In the genomic region with DNA sequence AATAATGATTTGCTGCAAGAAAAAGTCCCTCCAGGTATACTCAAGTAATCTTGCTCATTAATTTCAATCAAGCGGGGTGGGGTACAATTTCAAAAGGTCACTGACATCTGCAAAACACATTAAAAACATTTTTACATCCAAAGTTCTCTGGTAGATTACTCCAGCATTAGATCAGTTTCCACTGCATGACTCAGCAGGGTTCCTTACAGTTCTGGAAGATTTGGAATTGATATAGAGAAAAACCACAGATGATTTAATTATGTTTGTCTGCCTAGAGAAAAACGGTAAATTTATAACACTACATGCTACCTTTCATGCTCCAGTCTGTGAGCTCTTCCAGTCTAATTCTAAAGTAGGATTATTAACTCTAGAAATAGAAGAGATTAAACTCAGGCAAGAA, we compare ENCODE assay signal across 23 mouse cellular contexts. TPM values are rescaled to one million over a fixed set of nuclear protein-coding genes. Genes with fewer than 3 reads are reported as not detected.
DNase-seq lines count a peak whose midpoint lies in the region; ATAC-seq and TF ChIP-seq lines count a peak whose summit lies in the region.
"Had no signal": no experiment of that assay in that cellular context is flagged by ENCODE, and none has a peak within 500 bp of the region (broad histone marks: within the 10 kb centered on the region; RNA-seq: fewer than 3 reads in every experiment).

No protein-coding gene starts in this region.

- H3K27me3 ChIP-seq in lung, postnatal 0 days (replicated peaks; ENCODE audit: insufficient read depth, low read length), result no peaks in the 10 kb centered on the region
- H3K27me3 ChIP-seq: forebrain, embryonic 12.5 days; limb, embryonic 15.5 days; midbrain, embryonic 15.5 days; neural tube, embryonic 13.5 days had no signal

- no peaks in the 10 kb centered on the region; the same call in 1 of the 2 replicates for H3K4me1 ChIP-seq in lung, postnatal 0 days (ENCODE audit: insufficient read depth, low read depth, low read length)
- H3K4me1 ChIP-seq: forebrain, embryonic 12.5 days; limb, embryonic 15.5 days; midbrain, embryonic 15.5 days; neural tube, embryonic 13.5 days had no signal

- no peaks in the 10 kb centered on the region for H3K9me3 ChIP-seq in lung, postnatal 0 days (ENCODE audit: low read length)
- H3K9me3 ChIP-seq: forebrain, embryonic 12.5 days; limb, embryonic 15.5 days; midbrain, embryonic 15.5 days; neural tube, embryonic 13.5 days had no signal

- no peak for ATAC-seq in lung, postnatal 0 days
- ATAC-seq: inflammation-experienced regulatory T-cells, adult 6 months; midbrain, embryonic 15.5 days had no signal

- no peak overlapping the region for H3K4me3 ChIP-seq in lung, postnatal 0 days (ENCODE audit: low read depth, low read length)
- H3K4me3 ChIP-seq: erythroblast, embryonic 14.5 days; forebrain, embryonic 12.5 days; left cerebral cortex, adult 2 months; limb, embryonic 15.5 days; midbrain, embryonic 15.5 days; neural tube, embryonic 13.5 days had no signal

- intact Hi-C loops in left cerebral cortex, postnatal 4 days (cut with DNase I), result no loop called here

- TF ChIP-seq EP300 in lung, postnatal 0 days (IDR thresholded peaks at IDR 0.05), result no peak

- no peak overlapping the region for H3K4me2 ChIP-seq in lung, postnatal 0 days (replicated peaks; ENCODE audit: low read depth, low read length)
- H3K4me2 ChIP-seq: forebrain, embryonic 12.5 days; hindbrain, embryonic 14.5 days; limb, embryonic 15.5 days; midbrain, embryonic 15.5 days; neural tube, embryonic 13.5 days had no signal

- DNase-seq in heart, adult 8-10 months (ENCODE audit: low spot score), result peak; percentile 10
- DNase-seq in heart, adult 18-20 months, result no peak
- peak; percentile 40 for DNase-seq in 3134 (ENCODE audit: extremely low read depth, insufficient read length, low spot score)
- DNase-seq in 3T3-L1 (ENCODE audit: low read depth, low spot score), result peak; percentile 69
- peak; percentile 54 for DNase-seq in NIH3T3 (ENCODE audit: low read depth)
- DNase-seq in urinary bladder, postnatal 14 days (ENCODE audit: low spot score), result no peak
- no peak for DNase-seq in lung, postnatal 0 days (ENCODE audit: low spot score)
- no peak for DNase-seq in left cerebral cortex, postnatal 4 days
- DNase-seq: adrenal gland, postnatal 10 days; cerebellum, adult 9-10 months; heart, postnatal 4 days; kidney, adult 18-20 months; spleen, adult 18-20 months had no signal

- H3K27ac ChIP-seq in lung, postnatal 0 days (ENCODE audit: low read length), result no peak overlapping the region
- H3K27ac ChIP-seq: forebrain, embryonic 12.5 days; hindbrain, embryonic 14.5 days; kidney, postnatal 0 days; left cerebral cortex, adult 2 months; limb, embryonic 15.5 days; macrophage; midbrain, embryonic 15.5 days; neural tube, embryonic 13.5 days had no signal

- no peak overlapping the region for H3K9ac ChIP-seq in lung, postnatal 0 days (replicated peaks; ENCODE audit: low read depth)
- H3K9ac ChIP-seq: forebrain, embryonic 12.5 days; hindbrain, embryonic 14.5 days; limb, embryonic 15.5 days; midbrain, embryonic 15.5 days; neural tube, embryonic 13.5 days had no signal

- no peaks in the 10 kb centered on the region for H3K36me3 ChIP-seq in lung, postnatal 0 days (ENCODE audit: insufficient read depth, low read length)
- H3K36me3 ChIP-seq: forebrain, embryonic 12.5 days had no signal

- TF ChIP-seq CTCF in lung, postnatal 0 days (IDR thresholded peaks at IDR 0.05), result no peak

- 70% methylated on average over 2 of the region's 2 CpGs for WGBS in lung, postnatal 0 days

RNA-seq across cellular contexts. Expression of gene Csgalnact2, which starts 8.9 kb away (rescaled TPM):
- 10 to 100 TPM; 18.7 to 20.1 (median 19.6) TPM for total RNA-seq in heart, adult 8-10 months (2022)
- 10 to 100 TPM; 17.5 to 17.9 TPM for total RNA-seq in heart, adult 18-20 months (2021)
- 35.2 and 36.6 TPM in 2 replicates for polyA plus RNA-seq in lung, postnatal 0 days (2015; fragmentation: Nextera tagmentation; extraction: Ambion mirVana)
- 10 to 100 TPM; 13.4 to 14.0 TPM for total RNA-seq in left cerebral cortex, postnatal 4 days (2021)

Comparison
In these comparisons a context has a peak if more than half of its experiments do, and no peak if none do; other contexts are left out.
1. DNase-seq: peak in heart, adult 8-10 months (single experiment), 3134 (single experiment), 3T3-L1 (single experiment) and NIH3T3 (single experiment); none in heart, adult 18-20 months (0 of 2), urinary bladder, postnatal 14 days (single experiment), lung, postnatal 0 days (single experiment) and left cerebral cortex, postnatal 4 days (single experiment).